Mouse (Mus musculus) erythroblast, embryonic 14.5 days (primary cell): ENCODE measurements around the gene Etnppl. TPM values are rescaled to one million over a fixed set of nuclear protein-coding genes. Genes with fewer than 3 reads are reported as not detected.

Experiments used
- H3K27me3 ChIP-seq: 2 replicates; pipeline ENCODE4 v1.6.1; 2012; ENCODE audit warnings: inconsistent platforms; ENCODE audit not compliant: control insufficient read depth
- H3K36me3 ChIP-seq: 2 replicates; pipeline ENCODE4 v1.6.1; 2012; ENCODE audit warnings: mild to moderate bottlenecking, inconsistent platforms; ENCODE audit not compliant: control insufficient read depth
- H3K4me1 ChIP-seq: 2 replicates; pipeline ENCODE4 v1.6.1; 2012; ENCODE audit warnings: inconsistent platforms; ENCODE audit not compliant: control insufficient read depth
- H3K4me3 ChIP-seq: replicated peaks from 2 replicates; pipeline ENCODE3; 2012; ENCODE audit warnings: moderate library complexity, mild to moderate bottlenecking, inconsistent platforms
- H3K9me3 ChIP-seq: 2 replicates; pipeline ENCODE4 v1.6.1; 2012; ENCODE audit warnings: low read length, inconsistent platforms, mixed read lengths; ENCODE audit not compliant: control insufficient read depth
- GATA1 ChIP-seq: IDR thresholded peaks from 2 replicates; pipeline ENCODE4 v1.6.1; 2012; ENCODE audit warnings: low read length, inconsistent platforms, mixed read lengths
- TAL1 ChIP-seq: IDR thresholded peaks from 3 replicates; pipeline ENCODE4 v1.6.1; 2012; ENCODE audit warnings: low read length, inconsistent platforms, mixed read lengths
- polyA plus RNA-seq: library from polyadenylated mRNA; stranded (reverse); fragments of >175 nt; gene quantifications from 2 replicates; pipeline ENCODE4 v1.2.3, GENCODE M21; 2012

Etnppl gene
- polyA plus RNA-seq, 1 experiment, result not detected

- no peaks in the 10 kb centered on the region for H3K4me1 ChIP-seq
- no peaks in the 10 kb centered on the region for H3K36me3 ChIP-seq
- H3K4me3 ChIP-seq, result no peak overlapping the region
- no peaks in the 10 kb centered on the region for H3K27me3 ChIP-seq
- no peaks in the 10 kb centered on the region for H3K9me3 ChIP-seq
- TF ChIP-seq GATA1 (no peak), TAL1 (no peak)
These were observed 32.3 kb downstream of the Etnppl start for GRCm38 (mm10) chr3:130649569-130649968.

DNA sequence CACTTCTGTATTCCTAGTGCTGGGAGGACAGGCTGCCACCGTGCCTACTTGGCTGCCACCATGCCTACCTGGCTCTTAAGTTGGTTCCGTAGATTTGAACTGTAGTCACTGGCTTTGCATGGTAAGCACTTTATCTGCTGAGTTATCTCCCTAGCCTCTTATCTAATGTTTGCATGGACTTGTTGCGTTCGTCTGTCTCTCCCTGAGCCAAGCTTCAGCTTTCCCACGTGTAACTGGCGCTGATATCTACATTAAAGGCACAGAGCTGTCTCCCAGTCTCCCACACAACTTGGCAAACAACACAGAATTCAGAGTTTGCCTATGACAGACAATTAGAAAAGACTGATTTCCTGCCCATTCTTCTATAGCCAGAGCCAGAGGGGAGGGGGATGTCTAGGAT, 43.4 kb downstream of the Etnppl start:
- no peak for TF ChIP-seq GATA1

DNA sequence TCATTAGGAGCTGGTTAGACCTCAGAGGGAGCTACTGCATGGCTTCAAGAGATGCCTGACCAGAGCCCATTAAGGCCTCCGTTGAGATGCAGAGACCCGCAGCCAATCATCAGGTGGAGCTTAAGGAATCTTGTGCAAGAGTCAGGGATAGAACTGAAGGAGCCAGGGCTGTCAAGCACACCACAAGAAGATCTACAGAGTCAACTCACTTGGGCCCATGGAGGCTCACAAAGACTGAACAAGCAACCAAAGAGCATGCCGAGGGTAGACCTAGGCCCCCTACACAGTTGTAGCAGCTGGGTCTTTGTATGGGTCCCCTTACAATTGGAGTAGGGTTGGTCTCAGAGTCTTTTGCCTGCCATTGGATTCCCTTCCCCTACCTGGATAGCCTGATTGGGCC, 45.2 kb downstream of the Etnppl start:
- TF ChIP-seq TAL1, result no peak
- TF ChIP-seq GATA1, result no peak
- Histone ChIP-seq H3K36me3 (no peaks in the 10 kb centered on the region), H3K4me3 (no peak overlapping the region), H3K27me3 (no peaks in the 10 kb centered on the region), H3K9me3 (no peaks in the 10 kb centered on the region), H3K4me1 (peaks cover 7% of the 10 kb centered on the region)

More for the DNA sequence above, 43.4 kb downstream of the Etnppl start:
- H3K36me3 ChIP-seq, result no peaks in the 10 kb centered on the region
- H3K4me3 ChIP-seq, result no peak overlapping the region
- peaks cover 7% of the 10 kb centered on the region for H3K4me1 ChIP-seq
- H3K27me3 ChIP-seq, result no peaks in the 10 kb centered on the region
- H3K9me3 ChIP-seq, result no peaks in the 10 kb centered on the region

DNA sequence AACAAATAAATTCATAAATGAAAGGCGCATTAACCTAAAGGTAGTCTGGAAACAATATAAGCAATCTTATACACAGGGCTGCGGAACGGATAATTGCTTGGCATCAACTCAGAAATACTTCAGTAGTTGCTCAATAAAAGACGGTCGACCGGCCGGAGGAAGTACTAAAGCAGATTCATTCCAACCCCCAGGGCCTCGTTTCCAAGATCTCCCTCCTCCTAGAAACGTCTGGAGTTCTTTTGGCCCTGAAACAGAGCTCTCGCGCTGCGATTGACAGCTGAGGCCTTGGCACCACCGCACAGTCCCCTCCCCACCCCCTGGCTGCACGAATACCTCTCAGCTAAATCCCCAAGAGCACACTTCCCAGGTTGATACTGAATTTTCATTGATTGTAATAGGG, 54.0 kb downstream of the Etnppl start:
- no peaks in the 10 kb centered on the region for H3K27me3 ChIP-seq
- TF ChIP-seq TAL1 (no peak), GATA1 (no peak)
- no peaks in the 10 kb centered on the region for H3K36me3 ChIP-seq
- no peaks in the 10 kb centered on the region for H3K4me1 ChIP-seq
- no peak overlapping the region for H3K4me3 ChIP-seq
- H3K9me3 ChIP-seq, result no peaks in the 10 kb centered on the region

- H3K4me3 ChIP-seq, result no peak overlapping the region
- no peaks in the 10 kb centered on the region for H3K36me3 ChIP-seq
- TF ChIP-seq GATA1 (no peak), TAL1 (no peak)
- H3K9me3 ChIP-seq, result no peaks in the 10 kb centered on the region
- H3K4me1 ChIP-seq, result no peaks in the 10 kb centered on the region
- no peaks in the 10 kb centered on the region for H3K27me3 ChIP-seq
These were observed 60.6 kb downstream of the Etnppl start for GRCm38 (mm10) chr3:130677671-130678460.

DNA sequence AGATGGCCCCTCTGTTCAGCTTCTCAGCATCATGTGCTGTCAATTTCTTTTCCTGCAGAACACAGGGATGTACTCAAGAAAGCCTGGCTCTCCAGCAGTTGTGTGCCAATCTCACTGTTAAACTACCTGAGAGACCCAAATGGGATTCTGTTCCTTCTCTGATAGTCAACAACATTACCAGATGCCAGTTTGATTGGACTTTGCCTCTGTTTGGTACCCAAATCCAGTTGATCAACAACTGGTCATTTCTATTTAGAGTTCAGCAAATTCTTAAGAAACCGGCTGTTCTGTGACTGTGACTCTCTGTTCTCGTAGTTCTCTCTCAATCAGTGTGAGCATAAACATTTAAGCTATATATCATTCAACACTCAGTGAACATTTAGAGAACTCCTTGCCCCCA, 64.0 kb downstream of the Etnppl start:
- TF ChIP-seq TAL1, result no peak
- no peak for TF ChIP-seq GATA1
- Histone ChIP-seq H3K4me3 (no peak overlapping the region), H3K36me3 (no peaks in the 10 kb centered on the region), H3K9me3 (no peaks in the 10 kb centered on the region), H3K4me1 (no peaks in the 10 kb centered on the region), H3K27me3 (no peaks in the 10 kb centered on the region)

- H3K4me3 ChIP-seq, result no peak overlapping the region
- TF ChIP-seq TAL1 (no peak), GATA1 (no peak)
- no peaks in the 10 kb centered on the region for H3K4me1 ChIP-seq
- no peaks in the 10 kb centered on the region for H3K27me3 ChIP-seq
- H3K36me3 ChIP-seq, result no peaks in the 10 kb centered on the region
- no peaks in the 10 kb centered on the region for H3K9me3 ChIP-seq
These were observed 64.9 kb downstream of the Etnppl start for GRCm38 (mm10) chr3:130682183-130682582.

- Histone ChIP-seq H3K4me3 (no peak overlapping the region), H3K9me3 (no peaks in the 10 kb centered on the region), H3K36me3 (no peaks in the 10 kb centered on the region), H3K27me3 (no peaks in the 10 kb centered on the region), H3K4me1 (no peaks in the 10 kb centered on the region)
- TF ChIP-seq GATA1 (no peak), TAL1 (no peak)
These were observed 66.6 kb downstream of the Etnppl start for GRCm38 (mm10) chr3:130683836-130684235.

GRCm38 (mm10) chr3:130684276-130685013, 67.2 kb downstream of the Etnppl start:
- H3K9me3 ChIP-seq, result no peaks in the 10 kb centered on the region
- TF ChIP-seq GATA1, result no peak
- no peak for TF ChIP-seq TAL1
- no peaks in the 10 kb centered on the region for H3K4me1 ChIP-seq
- H3K27me3 ChIP-seq, result no peaks in the 10 kb centered on the region
- no peak overlapping the region for H3K4me3 ChIP-seq
- H3K36me3 ChIP-seq, result no peaks in the 10 kb centered on the region

- no peaks in the 10 kb centered on the region for H3K27me3 ChIP-seq
- H3K4me3 ChIP-seq, result no peak overlapping the region
- no peak for TF ChIP-seq TAL1
- no peak for TF ChIP-seq GATA1
- no peaks in the 10 kb centered on the region for H3K9me3 ChIP-seq
- H3K4me1 ChIP-seq, result peaks cover 4% of the 10 kb centered on the region
- no peaks in the 10 kb centered on the region for H3K36me3 ChIP-seq
These were observed 67.7 kb downstream of the Etnppl start for GRCm38 (mm10) chr3:130685014-130685366.
